Mouse (Mus musculus) cerebellum, adult 2 months (tissue): Measurements from ENCODE around the gene Tbc1d1. TPM values are rescaled to one million over a fixed set of nuclear protein-coding genes. Genes with fewer than 3 reads are reported as not detected.

ENCODE experiments used
- DNase-seq, 2 experiments: peaks; one replicate each; pipeline ENCODE4 v3.0.0; 2021
- H3K27ac ChIP-seq: fragments of 200-500 bp; 2 replicates; pipeline ENCODE4 v1.5.1; 2012; ENCODE audit warnings: low read length, control low read depth, inconsistent platforms; ENCODE audit not compliant: insufficient read depth
- H3K27me3 ChIP-seq: fragments of 200-500 bp; 2 replicates; pipeline ENCODE4 v1.6.1; 2012; ENCODE audit warnings: inconsistent platforms, mild to moderate bottlenecking, low read length, moderate library complexity; ENCODE audit not compliant: control insufficient read depth, insufficient read depth
- H3K4me1 ChIP-seq: fragments of 200-500 bp; 2 replicates; pipeline ENCODE4 v1.6.1; 2011; ENCODE audit warnings: low read length; ENCODE audit not compliant: control insufficient read depth, insufficient read depth
- H3K4me3 ChIP-seq: fragments of 200-500 bp; replicated peaks from 2 replicates; pipeline ENCODE3; 2011; ENCODE audit warnings: mild to moderate bottlenecking, low read depth, low read length, control low read depth; ENCODE audit not compliant: insufficient read depth
- CTCF ChIP-seq: fragments of 200-500 bp; IDR thresholded peaks from 2 replicates; pipeline ENCODE4 v1.5.1; 2011; ENCODE audit warnings: low read depth, mild to moderate bottlenecking, control low read depth, low read length, moderate library complexity, borderline replicate concordance; ENCODE audit not compliant: insufficient read depth
- POLR2A ChIP-seq: fragments of 200-500 bp; IDR thresholded peaks from 2 replicates; pipeline ENCODE4 v1.6.1; 2011; ENCODE audit warnings: low read length, control low read depth, borderline replicate concordance; ENCODE audit not compliant: insufficient read depth
- WGBS: fragments of 180-500 bp; shearing (Covaris S2); methylation state at CpG from one replicate; pipeline ENCODE4 v1.1.7; 2018; 5-methylcytosine and 5-hydroxymethylcytosine counted together
- polyA plus RNA-seq: library from polyadenylated mRNA; depleted of rRNA; stranded (reverse); fragments of >200 nt; gene quantifications from 2 replicates; pipeline ENCODE4 v1.2.3, GENCODE M21; 2012

Gene Tbc1d1
- polyA plus RNA-seq, 1 experiment: 17.7 TPM

DNA sequence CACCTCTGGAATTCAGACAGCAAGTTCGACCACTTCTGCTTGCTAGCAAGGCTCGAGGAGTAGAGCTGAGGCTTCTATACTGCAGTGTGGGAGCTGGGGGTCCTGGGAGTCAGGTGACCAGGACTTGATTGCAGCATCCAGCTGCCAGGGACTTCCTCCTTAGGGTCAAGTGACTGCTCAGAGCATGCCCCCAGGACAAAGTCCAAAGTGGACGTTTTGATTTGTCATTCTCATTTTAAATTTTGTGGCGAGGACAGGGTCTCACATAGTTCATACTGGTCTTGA is 133.9 kb downstream of the Tbc1d1 start:
- H3K27ac ChIP-seq: no peak overlapping the region
- no peak overlapping the region for H3K4me3 ChIP-seq
- no peaks in the 10 kb centered on the region for H3K27me3 ChIP-seq
- 57% methylated on average over 4 of the region's 4 CpGs for WGBS
- no peaks in the 10 kb centered on the region for H3K4me1 ChIP-seq
- no peak for TF ChIP-seq POLR2A
- no peak for TF ChIP-seq CTCF
- no peak for DNase-seq

DNA sequence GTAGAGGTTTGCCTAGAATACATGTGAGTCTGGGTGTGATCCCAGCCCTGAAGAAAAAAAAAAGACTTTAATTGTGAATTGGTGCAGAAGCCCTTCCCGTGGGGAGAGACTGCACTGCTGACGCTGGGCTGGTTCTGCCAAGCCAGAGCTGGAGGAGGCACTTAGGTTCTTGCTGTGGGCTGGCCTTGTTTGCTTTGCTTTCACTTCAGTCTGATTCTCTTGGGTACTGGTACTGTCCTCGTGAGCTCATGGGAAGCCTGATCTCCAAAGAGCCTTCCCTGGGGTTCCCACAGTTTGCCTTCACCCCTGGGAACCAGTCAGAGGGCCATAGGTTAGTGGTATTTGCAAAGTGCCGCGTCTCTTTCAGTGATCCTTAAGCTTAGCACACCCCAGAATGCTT is 135.6 kb downstream of the Tbc1d1 start:
- no peaks in the 10 kb centered on the region for H3K27me3 ChIP-seq
- DNase-seq: no peak
- TF ChIP-seq POLR2A (no peak), CTCF (no peak)
- 45% methylated on average over 5 of the region's 5 CpGs for WGBS
- H3K4me3 ChIP-seq: no peak overlapping the region
- H3K27ac ChIP-seq: no peak overlapping the region
- no peaks in the 10 kb centered on the region for H3K4me1 ChIP-seq

DNA sequence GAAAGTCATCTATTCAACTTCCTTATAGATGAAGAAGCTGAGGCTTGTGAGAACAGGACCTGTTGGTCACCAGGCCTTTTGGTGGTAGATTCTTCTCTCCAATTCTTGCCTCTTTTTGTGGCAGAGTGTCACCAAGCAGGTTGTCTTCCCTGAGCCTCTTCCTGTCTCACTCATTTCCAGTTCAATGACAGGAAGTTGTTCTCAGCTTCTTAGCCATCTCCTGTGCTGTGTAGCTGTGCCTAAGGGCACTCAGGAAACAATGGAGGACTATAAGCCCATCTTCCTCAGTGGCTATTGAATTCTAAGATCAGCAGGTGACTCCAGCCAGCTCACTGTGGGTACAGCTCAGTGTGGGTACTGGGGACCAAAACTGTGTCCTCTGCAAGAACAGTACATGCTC is 139.5 kb downstream of the Tbc1d1 start:
- Histone ChIP-seq H3K4me1 (no peaks in the 10 kb centered on the region), H3K27ac (no peak overlapping the region), H3K27me3 (no peaks in the 10 kb centered on the region), H3K4me3 (no peak overlapping the region)
- TF ChIP-seq CTCF: no peak
- TF ChIP-seq POLR2A: no peak
- DNase-seq: no peak

DNA sequence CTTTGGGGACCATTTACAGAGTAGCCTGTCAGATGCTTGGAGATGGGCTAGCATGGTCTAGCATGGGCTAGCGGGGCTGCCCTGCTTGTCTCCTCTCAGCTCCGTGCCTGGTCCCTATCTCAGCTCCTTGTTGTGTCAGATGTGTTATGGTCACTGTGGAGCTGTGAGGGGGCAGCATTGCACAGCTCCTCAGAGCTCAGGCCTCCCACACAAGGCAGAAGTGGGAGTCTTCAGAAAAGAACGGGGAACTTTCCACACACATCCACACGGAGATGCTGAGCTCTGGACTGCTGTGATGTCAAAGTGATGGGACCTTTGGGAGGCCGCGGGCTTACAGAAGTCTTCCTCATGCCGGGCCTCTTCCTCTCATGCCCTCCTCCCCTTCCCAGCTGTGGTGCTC is 140.2 kb downstream of the Tbc1d1 start:
- no peak for TF ChIP-seq POLR2A
- TF ChIP-seq CTCF: no peak
- DNase-seq: no peak
- no peak overlapping the region for H3K27ac ChIP-seq
- no peaks in the 10 kb centered on the region for H3K4me1 ChIP-seq
- 78% methylated on average over 7 of the region's 7 CpGs for WGBS
- H3K27me3 ChIP-seq: no peaks in the 10 kb centered on the region
- H3K4me3 ChIP-seq: no peak overlapping the region

DNA sequence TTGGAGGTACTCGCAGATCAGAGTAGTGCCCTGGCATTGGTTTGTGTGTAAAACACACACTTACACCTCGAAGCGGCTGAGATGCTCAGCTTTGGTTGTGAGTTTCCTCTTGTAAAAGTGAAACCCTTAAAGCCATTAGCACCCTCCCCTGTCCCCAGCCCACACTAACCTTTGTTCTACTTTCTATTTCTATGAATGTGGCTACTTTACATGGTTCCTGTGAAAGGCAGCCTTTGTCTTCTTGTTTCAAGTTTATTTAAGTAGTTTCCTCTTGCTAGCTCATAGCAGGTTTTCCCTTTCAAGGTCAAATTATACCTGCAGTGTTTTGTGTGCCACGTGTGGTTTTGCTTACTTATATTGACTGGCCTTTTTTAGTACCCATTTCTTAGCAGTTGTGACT is 141.0 kb downstream of the Tbc1d1 start:
- TF ChIP-seq POLR2A (no peak), CTCF (no peak)
- Histone ChIP-seq H3K27ac (no peak overlapping the region), H3K4me1 (no peaks in the 10 kb centered on the region), H3K4me3 (no peak overlapping the region), H3K27me3 (no peaks in the 10 kb centered on the region)
- WGBS: 90% methylated on average over 4 of the region's 4 CpGs
- DNase-seq: no peak

DNA sequence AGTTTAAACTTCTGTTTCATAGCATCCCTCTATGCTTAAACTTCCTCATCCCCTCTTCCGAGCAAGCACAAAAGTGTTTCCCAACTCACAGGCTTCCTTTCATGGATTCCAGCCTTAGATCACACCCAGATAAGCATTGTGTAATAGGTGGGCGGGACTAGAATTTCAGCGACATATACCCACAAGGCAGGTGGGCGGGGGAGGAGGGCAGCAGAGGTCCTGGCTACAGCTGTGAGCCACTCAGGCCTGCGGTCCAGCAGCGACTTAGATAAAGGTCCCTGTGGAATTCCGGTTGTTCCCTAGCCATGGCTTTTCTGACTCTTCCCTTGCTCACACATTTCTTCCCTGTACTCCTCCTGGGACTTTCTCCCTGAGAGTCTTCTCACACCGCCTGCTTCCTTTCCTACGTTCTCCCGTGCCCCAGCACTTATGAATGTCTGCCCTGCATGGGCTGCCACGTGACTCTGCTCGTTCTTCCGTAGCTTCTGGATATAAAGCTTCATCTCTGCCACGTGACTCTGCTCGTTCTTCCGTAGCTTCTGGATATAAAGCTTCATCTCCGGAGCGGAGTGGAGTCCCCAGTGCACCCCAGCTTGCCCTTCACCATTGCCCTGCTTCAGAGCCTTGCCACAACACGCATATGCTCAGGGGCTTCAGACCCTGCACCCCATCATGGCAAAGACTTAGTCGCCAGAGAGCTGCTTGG is 142.4 kb downstream of the Tbc1d1 start:
- H3K4me3 ChIP-seq: no peak overlapping the region
- TF ChIP-seq POLR2A: no peak
- no peak for TF ChIP-seq CTCF
- WGBS: 50% methylated on average over 20 of the region's 20 CpGs
- H3K27ac ChIP-seq: no peak overlapping the region
- H3K4me1 ChIP-seq: no peaks in the 10 kb centered on the region
- DNase-seq: no peak
- no peaks in the 10 kb centered on the region for H3K27me3 ChIP-seq

DNA sequence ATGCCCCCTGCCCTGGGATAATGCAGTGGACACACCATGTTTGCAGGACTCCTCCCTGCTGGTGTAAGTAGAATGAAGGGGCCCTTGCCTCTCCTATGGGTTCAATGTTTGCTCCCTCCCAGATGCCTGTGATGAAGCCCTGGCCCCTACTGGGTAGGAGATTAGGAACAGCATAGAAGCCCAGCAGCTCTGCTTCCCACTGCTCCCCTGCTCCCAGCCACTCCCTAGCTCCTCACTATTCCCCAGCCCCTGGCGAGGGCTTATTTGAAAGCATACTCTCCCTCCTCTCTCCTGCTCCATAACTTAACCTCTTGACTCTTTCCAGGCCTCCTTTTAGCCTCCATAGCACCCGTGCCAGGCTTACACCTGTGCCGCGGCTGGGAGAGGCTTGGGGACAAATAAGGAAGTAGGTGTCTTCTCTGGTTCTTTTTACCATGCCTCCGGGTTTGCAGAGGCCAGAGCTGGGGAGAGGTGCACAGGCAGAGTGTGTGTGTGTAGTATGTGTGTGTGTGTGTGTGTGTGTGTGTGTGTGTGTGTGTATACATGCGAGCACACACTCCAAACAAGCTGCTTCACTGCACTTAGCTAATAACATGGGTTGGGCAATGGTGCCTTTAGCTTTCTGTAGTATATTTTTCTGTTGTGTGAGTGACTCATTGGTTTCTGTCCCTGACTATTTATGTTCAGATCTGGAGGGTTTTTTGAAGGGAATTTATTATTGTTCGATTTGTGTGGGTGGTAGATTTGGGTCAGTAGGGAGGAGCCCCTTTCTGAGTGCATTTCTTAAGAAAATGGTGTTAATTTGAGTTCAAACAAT is 143.6 kb downstream of the Tbc1d1 start:
- DNase-seq: no peak
- Histone ChIP-seq H3K27ac (no peak overlapping the region), H3K4me3 (no peak overlapping the region), H3K27me3 (no peaks in the 10 kb centered on the region), H3K4me1 (no peaks in the 10 kb centered on the region)
- 80% methylated on average over 7 of the region's 7 CpGs for WGBS
- TF ChIP-seq POLR2A: no peak
- no peak for TF ChIP-seq CTCF

DNA sequence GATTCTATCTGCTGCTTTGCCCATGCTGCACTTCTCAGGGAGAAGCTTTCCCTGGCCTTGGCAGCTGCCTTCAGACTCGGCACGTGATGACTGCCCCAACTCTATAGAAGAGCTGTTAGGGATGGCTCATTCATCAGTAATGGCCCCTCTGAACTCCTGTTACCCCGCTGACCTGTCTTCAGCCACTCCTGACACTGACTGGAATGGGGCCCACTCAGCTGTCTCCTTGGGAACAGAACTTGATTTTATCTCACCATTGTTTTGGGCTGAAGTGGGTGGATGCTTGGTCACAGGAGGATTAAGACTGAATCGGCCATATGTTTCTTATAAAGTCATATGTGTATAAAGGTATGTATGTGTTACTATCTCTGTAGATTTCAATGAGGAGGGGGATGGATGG is 145.1 kb downstream of the Tbc1d1 start:
- H3K27me3 ChIP-seq: no peaks in the 10 kb centered on the region
- no peak overlapping the region for H3K4me3 ChIP-seq
- 70% methylated on average over 4 of the region's 4 CpGs for WGBS
- H3K27ac ChIP-seq: no peak overlapping the region
- TF ChIP-seq CTCF (no peak), POLR2A (no peak)
- DNase-seq: no peak
- no peaks in the 10 kb centered on the region for H3K4me1 ChIP-seq
